Mouse (Mus musculus): ENCODE measurements around the gene Zfp952. TPM values are rescaled to one million over a fixed set of nuclear protein-coding genes. Genes with fewer than 3 reads are reported as not detected.

Zfp952 gene
- polyA plus RNA-seq (2015; fragmentation: Nextera tagmentation; extraction: Ambion mirVana): 4.7 and 4.9 TPM in 2 replicates

DNA sequence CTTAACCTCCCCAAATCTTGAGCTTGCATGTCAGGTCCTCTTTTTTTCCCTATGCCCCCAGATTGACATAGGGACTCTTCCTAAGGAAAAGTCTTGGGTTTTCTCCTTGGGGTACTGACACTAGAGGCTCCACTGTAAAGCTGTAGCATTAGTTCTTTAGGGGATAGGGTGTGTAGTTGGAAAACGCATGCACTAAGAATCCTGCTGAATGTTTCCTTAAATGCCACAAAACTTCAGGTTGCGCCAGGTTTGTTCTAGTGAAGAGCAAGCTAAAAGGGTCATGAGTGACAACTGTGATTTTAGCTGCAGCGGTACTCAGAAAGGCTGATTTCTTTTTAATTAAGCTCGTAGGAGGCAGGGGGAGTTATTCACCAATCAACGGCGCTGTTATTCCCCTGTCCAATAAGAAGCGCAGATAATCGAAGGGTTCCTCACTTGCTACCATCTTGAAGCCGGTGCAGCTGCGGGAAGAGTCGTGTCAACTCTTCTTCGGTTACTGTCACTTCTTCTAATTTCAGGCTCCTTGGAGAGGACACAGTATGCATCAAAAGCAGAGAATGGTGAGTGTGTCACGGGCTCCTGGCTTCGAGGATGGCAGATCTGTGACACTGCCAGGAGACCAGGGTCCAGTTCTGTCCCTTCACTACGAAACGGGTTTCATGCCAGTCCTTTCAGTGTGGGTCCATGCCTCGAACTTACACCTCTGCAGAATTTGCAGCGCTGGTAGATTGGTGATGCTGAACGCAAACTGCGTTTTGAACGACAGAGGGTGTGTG, at the start of gene Zfp952:
TSS of gene Zfp952 (plus strand) at position 431 of the 776 bp plus-strand sequence.
- Histone ChIP-seq H3K4me1 (replicated peaks; ENCODE audit: control insufficient read depth, insufficient read depth, low read length) (peaks cover 2% of the 10 kb centered on the region; the same call in 1 of the 2 replicates), H3K4me2 (replicated peaks; ENCODE audit: low read depth) (peak within 1 kb of the TSS; percentile 70), H3K36me3 (ENCODE audit: control insufficient read depth, insufficient read depth) (no peaks in the 10 kb centered on the region), H3K4me3 (ENCODE audit: low read depth, low read length) (peak within 1 kb of the TSS; percentile 92), H3K27ac (ENCODE audit: low read depth, low read length) (peak within 1 kb of the TSS; percentile 73), H3K9me3 (ENCODE audit: control insufficient read depth) (no peaks in the 10 kb centered on the region), H3K9ac (ENCODE audit: low read depth, low read length) (peak within 1 kb of the TSS; percentile 72), H3K27me3 (replicated peaks; ENCODE audit: control insufficient read depth, insufficient read depth, low read length) (no peaks in the 10 kb centered on the region)
- 1% methylated on average over 21 of the region's 21 CpGs for WGBS
- TF ChIP-seq CTCF (IDR thresholded peaks at IDR 0.05; ENCODE audit: low read depth): peak; percentile 35
- ATAC-seq: peak; percentile 91

DNA sequence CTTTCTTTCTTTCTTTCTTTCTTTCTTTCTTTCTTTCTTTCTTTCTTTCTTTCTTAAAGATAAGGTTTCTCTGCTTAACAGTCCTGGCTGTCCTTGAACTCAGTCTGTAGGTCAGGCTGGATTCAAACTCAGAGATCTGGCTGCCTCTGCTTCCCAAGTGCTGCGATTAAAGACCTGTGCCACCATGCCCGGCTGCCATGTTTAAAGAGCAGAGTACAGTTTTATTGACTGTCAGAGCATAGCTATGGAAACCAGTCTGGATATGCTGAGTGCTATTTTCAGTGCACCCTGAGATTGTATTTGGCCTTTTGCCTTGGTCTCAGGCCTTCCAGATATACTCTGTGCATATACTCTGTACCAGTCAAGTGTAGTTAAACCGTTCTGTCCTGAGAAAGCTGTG, 49.3 kb upstream of the Zfp952 start:
- WGBS: 83% methylated on average over 3 of the region's 3 CpGs
- Histone ChIP-seq H3K9ac (ENCODE audit: low read depth, low read length) (no peak overlapping the region), H3K27me3 (replicated peaks; ENCODE audit: control insufficient read depth, insufficient read depth, low read length) (no peaks in the 10 kb centered on the region), H3K27ac (ENCODE audit: low read depth, low read length) (no peak overlapping the region), H3K9me3 (ENCODE audit: control insufficient read depth) (no peaks in the 10 kb centered on the region), H3K4me3 (ENCODE audit: low read depth, low read length) (no peak overlapping the region), H3K36me3 (ENCODE audit: control insufficient read depth, insufficient read depth) (peaks cover 7% of the 10 kb centered on the region; the same call in 1 of the 2 replicates), H3K4me1 (replicated peaks; ENCODE audit: control insufficient read depth, insufficient read depth, low read length) (peaks cover 3% of the 10 kb centered on the region), H3K4me2 (replicated peaks; ENCODE audit: low read depth) (no peak overlapping the region)
- no peak for TF ChIP-seq CTCF (IDR thresholded peaks at IDR 0.05; ENCODE audit: low read depth)
- ATAC-seq: no peak

GRCm38 (mm10) chr17:32944402-32945035, 48.4 kb upstream of the Zfp952 start:
- 60% methylated on average over 3 of the region's 3 CpGs for WGBS
- ATAC-seq: no peak
- H3K9ac ChIP-seq (ENCODE audit: low read depth, low read length): no peak overlapping the region
- H3K4me2 ChIP-seq (replicated peaks; ENCODE audit: low read depth): no peak overlapping the region
- no peaks in the 10 kb centered on the region for H3K9me3 ChIP-seq (ENCODE audit: control insufficient read depth)
- no peak overlapping the region for H3K27ac ChIP-seq (ENCODE audit: low read depth, low read length)
- TF ChIP-seq CTCF (IDR thresholded peaks at IDR 0.05; ENCODE audit: low read depth): peak; percentile 59
- peaks cover 3% of the 10 kb centered on the region for H3K4me1 ChIP-seq (replicated peaks; ENCODE audit: control insufficient read depth, insufficient read depth, low read length)
- H3K27me3 ChIP-seq (replicated peaks; ENCODE audit: control insufficient read depth, insufficient read depth, low read length): no peaks in the 10 kb centered on the region
- no peak overlapping the region for H3K4me3 ChIP-seq (ENCODE audit: low read depth, low read length)
- peaks cover 7% of the 10 kb centered on the region; the same call in 1 of the 2 replicates for H3K36me3 ChIP-seq (ENCODE audit: control insufficient read depth, insufficient read depth)

- ATAC-seq: 0 out of 2 replicates have a peak, but pooled peaks have one; percentile 1
Measured at GRCm38 (mm10) chr17:32946716-32947115, 46.2 kb upstream of the Zfp952 start.

DNA sequence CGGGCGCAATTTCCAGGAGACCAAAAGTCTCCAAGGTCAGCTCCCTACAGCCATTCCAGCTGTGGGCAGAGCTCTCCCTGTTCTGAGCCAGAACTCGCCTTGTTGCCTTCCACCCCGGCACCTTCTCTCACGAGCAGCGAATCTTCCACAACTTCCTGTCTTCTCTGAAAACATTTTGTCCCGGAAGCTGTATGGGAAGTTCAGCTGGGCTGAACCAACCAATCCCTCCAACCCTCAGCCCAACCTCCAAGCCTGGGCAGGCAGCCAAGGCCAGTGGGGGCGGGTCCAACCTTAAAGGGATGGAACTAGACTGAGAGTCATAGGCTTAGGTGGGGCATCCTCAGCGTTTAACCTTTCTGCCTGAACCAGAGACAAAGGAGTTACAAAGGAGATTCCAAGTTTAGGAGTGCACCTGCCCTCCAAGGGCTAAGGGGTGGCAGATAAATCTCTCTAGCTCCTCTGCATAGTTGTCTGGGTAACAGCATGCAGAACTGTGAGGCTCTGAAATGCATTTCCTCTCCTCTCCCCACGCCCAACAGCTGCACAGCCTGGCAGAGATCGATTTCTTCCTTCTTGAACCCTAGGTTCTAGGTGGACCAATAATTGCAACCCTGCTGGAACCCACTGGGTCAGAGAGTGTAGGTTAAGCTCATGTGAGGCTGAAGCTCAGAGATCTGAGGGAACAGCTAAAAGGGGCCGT, 45.6 kb upstream of the Zfp952 start, which contains the start of gene Cyp4f13:
TSS of gene Cyp4f13 (minus strand) at position 188 of the 700 bp plus-strand sequence.
- no peaks in the 10 kb centered on the region for H3K9me3 ChIP-seq (ENCODE audit: control insufficient read depth)
- peak within 1 kb of the TSS; percentile 82 for H3K27ac ChIP-seq (ENCODE audit: low read depth, low read length)
- TF ChIP-seq CTCF (IDR thresholded peaks at IDR 0.05; ENCODE audit: low read depth): no peak
- H3K4me3 ChIP-seq (ENCODE audit: low read depth, low read length): peak within 1 kb of the TSS; percentile 66
- ATAC-seq: peak; percentile 97
- no peaks in the 10 kb centered on the region for H3K27me3 ChIP-seq (replicated peaks; ENCODE audit: control insufficient read depth, insufficient read depth, low read length)
- peak within 1 kb of the TSS; percentile 70 for H3K9ac ChIP-seq (ENCODE audit: low read depth, low read length)
- H3K36me3 ChIP-seq (ENCODE audit: control insufficient read depth, insufficient read depth): no peaks in the 10 kb centered on the region
- 5% methylated on average over 12 of the region's 12 CpGs for WGBS
- peaks cover 3% of the 10 kb centered on the region for H3K4me1 ChIP-seq (replicated peaks; ENCODE audit: control insufficient read depth, insufficient read depth, low read length)
- peak within 1 kb of the TSS; percentile 94 for H3K4me2 ChIP-seq (replicated peaks; ENCODE audit: low read depth)

More at GRCm38 (mm10) chr17:32946716-32947115, 46.2 kb upstream of the Zfp952 start:
- Histone ChIP-seq H3K27ac (ENCODE audit: low read depth, low read length) (peak overlapping the region; percentile 82), H3K36me3 (ENCODE audit: control insufficient read depth, insufficient read depth) (no peaks in the 10 kb centered on the region), H3K9ac (ENCODE audit: low read depth, low read length) (peak overlapping the region; percentile 70), H3K9me3 (ENCODE audit: control insufficient read depth) (no peaks in the 10 kb centered on the region), H3K27me3 (replicated peaks; ENCODE audit: control insufficient read depth, insufficient read depth, low read length) (no peaks in the 10 kb centered on the region), H3K4me1 (replicated peaks; ENCODE audit: control insufficient read depth, insufficient read depth, low read length) (peaks cover 3% of the 10 kb centered on the region), H3K4me3 (ENCODE audit: low read depth, low read length) (peak overlapping the region; percentile 66), H3K4me2 (replicated peaks; ENCODE audit: low read depth) (peak overlapping the region; percentile 94)
- 32% methylated on average over 9 of the region's 9 CpGs for WGBS
- TF ChIP-seq CTCF (IDR thresholded peaks at IDR 0.05; ENCODE audit: low read depth): no peak

GRCm38 (mm10) chr17:32950136-32950535, 42.8 kb upstream of the Zfp952 start:
- no peak overlapping the region for H3K4me3 ChIP-seq (ENCODE audit: low read depth, low read length)
- H3K4me2 ChIP-seq (replicated peaks; ENCODE audit: low read depth): no peak overlapping the region
- H3K36me3 ChIP-seq (ENCODE audit: control insufficient read depth, insufficient read depth): no peaks in the 10 kb centered on the region
- 90% methylated on average over 3 of the region's 3 CpGs for WGBS
- no peaks in the 10 kb centered on the region for H3K9me3 ChIP-seq (ENCODE audit: control insufficient read depth)
- no peak for ATAC-seq
- no peaks in the 10 kb centered on the region for H3K27me3 ChIP-seq (replicated peaks; ENCODE audit: control insufficient read depth, insufficient read depth, low read length)
- no peak overlapping the region for H3K27ac ChIP-seq (ENCODE audit: low read depth, low read length)
- peaks cover 3% of the 10 kb centered on the region for H3K4me1 ChIP-seq (replicated peaks; ENCODE audit: control insufficient read depth, insufficient read depth, low read length)
- H3K9ac ChIP-seq (ENCODE audit: low read depth, low read length): no peak overlapping the region
- no peak for TF ChIP-seq CTCF (IDR thresholded peaks at IDR 0.05; ENCODE audit: low read depth)
